Mouse (Mus musculus): ENCODE results near the gene Abi3. TPM values are rescaled to one million over a fixed set of nuclear protein-coding genes. Genes with fewer than 3 reads are reported as not detected.

The Abi3 gene
- 29.2 TPM for total RNA-seq (2023)

GRCm38 (mm10) chr11:95842074-95842681 is at the start of gene Abi3:
Gene Abi3 (minus strand): TSS chr11:95842476.

DNA sequence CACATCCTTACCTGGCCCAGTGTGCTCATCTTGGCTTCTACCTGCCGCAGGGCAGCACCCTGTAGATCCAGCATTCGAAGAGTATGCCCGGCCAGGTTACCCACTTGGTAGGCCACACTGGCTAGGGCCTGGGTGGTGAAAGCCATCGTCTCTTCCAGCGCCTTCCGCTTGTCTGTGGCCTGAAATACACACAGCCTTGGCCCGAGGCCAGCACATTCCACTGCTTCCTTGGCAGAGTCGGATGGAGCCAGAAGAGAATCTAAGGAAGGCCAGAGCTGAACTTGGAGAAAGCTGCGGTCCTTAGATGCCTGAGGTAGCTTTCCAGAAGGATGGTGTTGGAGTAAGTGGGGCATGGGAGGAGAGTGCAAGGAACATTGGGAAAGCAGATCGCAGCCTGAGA is 5.2 kb downstream of the Abi3 start, which contains the start of gene Gngt2:
TSS of gene Gngt2 (plus strand) at position 158 of the 400 bp plus-strand sequence.

DNA sequence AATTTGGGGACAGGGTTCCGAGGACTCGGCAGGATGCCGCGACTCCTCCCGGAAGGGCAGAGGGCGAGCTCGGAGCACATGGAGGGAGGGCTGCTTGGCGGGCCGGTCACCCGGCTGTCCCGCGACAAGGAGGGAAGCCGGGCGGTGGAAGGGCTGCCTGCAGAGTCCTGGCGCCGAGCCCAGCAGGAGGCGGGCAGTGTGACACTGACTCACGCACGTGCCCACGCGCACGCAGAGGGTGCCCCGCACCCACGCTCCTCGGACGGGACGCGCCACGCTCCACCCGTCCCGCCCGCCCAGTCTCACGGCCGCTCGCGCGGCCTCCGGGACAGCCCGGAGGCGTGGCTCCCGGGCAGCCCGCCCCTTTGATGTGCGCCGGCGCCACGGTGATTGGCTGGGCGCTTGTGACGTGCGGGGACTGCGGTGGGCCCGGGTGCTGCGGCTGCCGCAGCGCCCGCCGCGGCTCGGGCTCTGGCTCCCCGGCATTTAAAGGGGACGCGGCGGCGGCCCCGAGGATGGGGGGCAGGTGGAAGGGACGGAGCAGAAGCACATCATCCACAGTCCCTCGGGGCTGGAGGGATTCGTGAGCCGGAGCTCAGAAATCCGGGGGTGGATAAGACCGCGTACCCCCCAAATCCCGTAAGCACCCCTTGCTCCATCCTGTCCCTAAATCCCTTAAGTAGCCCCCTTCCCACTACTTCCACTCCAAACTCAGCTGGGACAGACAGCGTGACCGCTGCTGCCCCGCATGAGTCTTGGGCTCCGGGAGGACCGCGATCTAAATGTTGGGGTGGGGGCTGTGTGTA is 18.0 kb downstream of the Abi3 start, which contains the start of gene Phospho1:
TSS of gene Phospho1 (plus strand) at position 429 of the 806 bp plus-strand sequence.

Other genes starting within 250 kb of the Abi3 start
- 48.9 TPM for gene Phb, start 175.5 kb downstream of the Abi3 start, total RNA-seq (2023)
- gene Zfp652, start 129.8 kb downstream of the Abi3 start, total RNA-seq (2023): 62.6 TPM
- gene B130006D01Rik, start 118.9 kb downstream of the Abi3 start, total RNA-seq (2023): 3.8 TPM
- 3.3 TPM for gene Phospho1, start 18.0 kb downstream of the Abi3 start, total RNA-seq (2023)
- 19.1 TPM for gene Gngt2, start 5.3 kb downstream of the Abi3 start, total RNA-seq (2023)
- not detected for gene B4galnt2, start 72.4 kb upstream of the Abi3 start, total RNA-seq (2023)
- gene Igf2bp1, start 163.5 kb upstream of the Abi3 start, total RNA-seq (2023): not detected
- not detected for gene Gip, start 182.1 kb upstream of the Abi3 start, total RNA-seq (2023)
- 43.6 TPM for gene Snf8, start 192.4 kb upstream of the Abi3 start, total RNA-seq (2023)
- 41.9 TPM for gene Ube2z, start 222.9 kb upstream of the Abi3 start, total RNA-seq (2023)
- gene Atp5g1, start 233.2 kb upstream of the Abi3 start, total RNA-seq (2023): 102 TPM

Measured in CD4-positive naive resting alpha-beta T cell, adult 76 days (primary cell).